Mouse (Mus musculus) forebrain, embryonic 10.5 days (tissue): ENCODE data around the gene Tex48. TPM values are rescaled to one million over a fixed set of nuclear protein-coding genes. Genes with fewer than 3 reads are reported as not detected.
A peak's percentile ranks its signal among the peaks of the same experiment; 100 is the strongest.

ENCODE experiments used
- DNase-seq: peaks from one replicate; pipeline ENCODE4 v3.0.0-alpha.2; 2017; ENCODE audit warnings: low spot score; ENCODE audit errors: extremely low spot score
- H3K27ac ChIP-seq: fragments of 300-500 bp; sonication (generic); 2 replicates; pipeline ENCODE4 v1.5.1; 2016; ENCODE audit warnings: mild to moderate bottlenecking
- H3K27me3 ChIP-seq: fragments of 300-500 bp; sonication (generic); 2 replicates; pipeline ENCODE4 v1.6.1; 2016; ENCODE audit warnings: mild to moderate bottlenecking; ENCODE audit not compliant: poor library complexity, severe bottlenecking
- H3K36me3 ChIP-seq: fragments of 300-500 bp; sonication (generic); replicated peaks from 2 replicates; pipeline ENCODE4 v1.6.1; 2016; ENCODE audit warnings: mild to moderate bottlenecking, moderate library complexity
- H3K4me1 ChIP-seq: fragments of 300-500 bp; sonication (generic); 2 replicates; pipeline ENCODE4 v1.6.1; 2016
- H3K4me3 ChIP-seq: fragments of 300-500 bp; sonication (generic); 2 replicates; pipeline ENCODE4 v1.5.1; 2016; ENCODE audit warnings: mild to moderate bottlenecking, moderate library complexity
- H3K9me3 ChIP-seq: fragments of 300-500 bp; sonication (generic); 2 replicates; pipeline ENCODE4 v1.6.1; 2016; ENCODE audit warnings: mild to moderate bottlenecking, moderate library complexity
- WGBS: fragments of 180-500 bp; shearing (Covaris S2); methylation state at CpG from one replicate; pipeline ENCODE4 v1.1.7; 2016; 5-methylcytosine and 5-hydroxymethylcytosine counted together
- polyA plus RNA-seq: library from polyadenylated mRNA; unstranded; fragments of >200 nt; fragmentation: Nextera tagmentation; extraction: Ambion mirVana; gene quantifications from 2 replicates; pipeline ENCODE4 v1.2.1, GENCODE M21; 2016

The Tex48 gene
- polyA plus RNA-seq: not detected in 2 replicates

GRCm38 (mm10) chr4:63622378-63622835 is at the start of gene Tex48:
Gene Tex48 (minus strand): TSS chr4:63622428.
- DNase-seq: peak; percentile 52
- Histone ChIP-seq H3K9me3 (no peaks in the 10 kb centered on the region), H3K4me3 (no peak within 1 kb of the TSS), H3K27me3 (no peaks in the 10 kb centered on the region), H3K4me1 (no peaks in the 10 kb centered on the region), H3K36me3 (no peaks in the 10 kb centered on the region), H3K27ac (no peak within 1 kb of the TSS)
- WGBS: 52% methylated on average over 5 of the region's 5 CpGs

- no peaks in the 10 kb centered on the region for H3K4me1 ChIP-seq
- 84% methylated on average over 4 of the region's 4 CpGs for WGBS
- H3K36me3 ChIP-seq: no peaks in the 10 kb centered on the region
- H3K9me3 ChIP-seq: no peaks in the 10 kb centered on the region
- no peak overlapping the region for H3K27ac ChIP-seq
- H3K4me3 ChIP-seq: no peak overlapping the region
- no peaks in the 10 kb centered on the region for H3K27me3 ChIP-seq
- DNase-seq: no peak
Observed at GRCm38 (mm10) chr4:63668255-63668654, 46.0 kb upstream of the Tex48 start.

GRCm38 (mm10) chr4:63665738-63666137 is 43.5 kb upstream of the Tex48 start:
- WGBS: 83% methylated on average over 7 of the region's 7 CpGs
- Histone ChIP-seq H3K27ac (no peak overlapping the region), H3K4me3 (no peak overlapping the region), H3K36me3 (no peaks in the 10 kb centered on the region), H3K4me1 (peaks cover 15% of the 10 kb centered on the region), H3K27me3 (peaks cover 10% of the 10 kb centered on the region), H3K9me3 (no peaks in the 10 kb centered on the region)
- DNase-seq: no peak

- Histone ChIP-seq H3K9me3 (no peaks in the 10 kb centered on the region), H3K27me3 (peaks cover 21% of the 10 kb centered on the region), H3K36me3 (no peaks in the 10 kb centered on the region), H3K27ac (no peak within 1 kb of the TSS), H3K4me3 (no peak within 1 kb of the TSS), H3K4me1 (peaks cover 27% of the 10 kb centered on the region)
- no peak for DNase-seq
- WGBS: 92% methylated on average over 6 of the region's 6 CpGs
Observed at GRCm38 (mm10) chr4:63663279-63663678, 41.1 kb upstream of the Tex48 start, which contains the start of gene Gm11214. Gene Gm11214 (minus strand): TSS chr4:63663379.

- Histone ChIP-seq H3K4me3 (no peak overlapping the region), H3K36me3 (no peaks in the 10 kb centered on the region), H3K27me3 (peaks cover 24% of the 10 kb centered on the region), H3K4me1 (peaks cover 27% of the 10 kb centered on the region), H3K27ac (no peak overlapping the region), H3K9me3 (no peaks in the 10 kb centered on the region)
- DNase-seq: no peak
- WGBS: 46% methylated on average over 1 of the region's 1 CpGs
Observed at GRCm38 (mm10) chr4:63661857-63662256, 39.6 kb upstream of the Tex48 start.

GRCm38 (mm10) chr4:63661426-63661825 is 39.2 kb upstream of the Tex48 start:
- no peak for DNase-seq
- Histone ChIP-seq H3K36me3 (no peaks in the 10 kb centered on the region), H3K4me1 (peaks cover 27% of the 10 kb centered on the region), H3K27ac (no peak overlapping the region), H3K9me3 (no peaks in the 10 kb centered on the region), H3K4me3 (no peak overlapping the region), H3K27me3 (peaks cover 24% of the 10 kb centered on the region)
- WGBS: 42% methylated on average over 1 of the region's 1 CpGs

GRCm38 (mm10) chr4:63659775-63660174 is 37.5 kb upstream of the Tex48 start:
- 89% methylated on average over 1 of the region's 1 CpGs for WGBS
- Histone ChIP-seq H3K27ac (no peak overlapping the region), H3K27me3 (peaks cover 24% of the 10 kb centered on the region), H3K9me3 (no peaks in the 10 kb centered on the region), H3K4me1 (peaks cover 27% of the 10 kb centered on the region), H3K36me3 (no peaks in the 10 kb centered on the region), H3K4me3 (no peak overlapping the region)
- DNase-seq: no peak

- H3K27ac ChIP-seq: no peak overlapping the region
- peaks cover 27% of the 10 kb centered on the region for H3K4me1 ChIP-seq
- H3K9me3 ChIP-seq: no peaks in the 10 kb centered on the region
- H3K36me3 ChIP-seq: no peaks in the 10 kb centered on the region
- H3K4me3 ChIP-seq: no peak overlapping the region
- H3K27me3 ChIP-seq: peaks cover 24% of the 10 kb centered on the region
- WGBS: 10% methylated on average over 4 of the region's 4 CpGs
- DNase-seq: peak; percentile 15
Observed at GRCm38 (mm10) chr4:63659086-63659485, 36.9 kb upstream of the Tex48 start.

- H3K4me1 ChIP-seq: peaks cover 9% of the 10 kb centered on the region
- H3K27me3 ChIP-seq: 0 out of 2 replicates have a peak, but pooled peaks cover 3% of the 10 kb centered on the region
- no peak overlapping the region for H3K4me3 ChIP-seq
- no peaks in the 10 kb centered on the region for H3K36me3 ChIP-seq
- no peak for DNase-seq
- no peaks in the 10 kb centered on the region for H3K9me3 ChIP-seq
- WGBS: 94% methylated on average over 1 of the region's 1 CpGs
- no peak overlapping the region for H3K27ac ChIP-seq
Observed at GRCm38 (mm10) chr4:63654381-63654780, 32.2 kb upstream of the Tex48 start.

- Histone ChIP-seq H3K4me3 (no peak overlapping the region), H3K27me3 (no peaks in the 10 kb centered on the region), H3K27ac (no peak overlapping the region), H3K9me3 (no peaks in the 10 kb centered on the region), H3K4me1 (no peaks in the 10 kb centered on the region), H3K36me3 (no peaks in the 10 kb centered on the region)
- no peak for DNase-seq
Observed at GRCm38 (mm10) chr4:63643956-63644726, 21.9 kb upstream of the Tex48 start.

- Histone ChIP-seq H3K27me3 (no peaks in the 10 kb centered on the region), H3K9me3 (no peaks in the 10 kb centered on the region), H3K4me3 (no peak overlapping the region), H3K4me1 (no peaks in the 10 kb centered on the region), H3K36me3 (no peaks in the 10 kb centered on the region), H3K27ac (no peak overlapping the region)
- WGBS: 84% methylated on average over 2 of the region's 2 CpGs
- DNase-seq: no peak
Observed at GRCm38 (mm10) chr4:63639842-63640241, 17.6 kb upstream of the Tex48 start.

GRCm38 (mm10) chr4:63638603-63639002 is 16.4 kb upstream of the Tex48 start:
- no peak for DNase-seq
- Histone ChIP-seq H3K27me3 (no peaks in the 10 kb centered on the region), H3K27ac (no peak overlapping the region), H3K4me3 (no peak overlapping the region), H3K4me1 (no peaks in the 10 kb centered on the region), H3K9me3 (no peaks in the 10 kb centered on the region), H3K36me3 (no peaks in the 10 kb centered on the region)
- 59% methylated on average over 1 of the region's 1 CpGs for WGBS

GRCm38 (mm10) chr4:63633181-63633580 is 11.0 kb upstream of the Tex48 start:
- Histone ChIP-seq H3K27me3 (no peaks in the 10 kb centered on the region), H3K9me3 (no peaks in the 10 kb centered on the region), H3K27ac (no peak overlapping the region), H3K4me1 (no peaks in the 10 kb centered on the region), H3K4me3 (no peak overlapping the region), H3K36me3 (no peaks in the 10 kb centered on the region)
- DNase-seq: no peak
- WGBS: 86% methylated on average over 2 of the region's 2 CpGs
